Mouse (Mus musculus): ENCODE data around the gene C130050O18Rik.

- TF ChIP-seq CHD2 (IDR thresholded peaks at IDR 0.05; ENCODE audit: low read length) (no peak), POLR2A (IDR thresholded peaks at IDR 0.05; ENCODE audit: control insufficient read depth in 1 of 2, insufficient read depth in 1 of 2, low read depth in 1 of 2, low read length in 2 of 2, poor library complexity in 1 of 2) (no peak), TAL1 (IDR thresholded peaks at IDR 0.05; ENCODE audit: low read length) (no peak), JUND (IDR thresholded peaks at IDR 0.05; ENCODE audit: low read depth, low read length) (no peak), EP300 (IDR thresholded peaks at IDR 0.05; ENCODE audit: low read depth in 1 of 2, low read length in 2 of 2) (no peak), CTCF (IDR thresholded peaks at IDR 0.05 in 2 of 3, conservative IDR thresholded peaks at IDR 0.05 in 1 of 3; ENCODE audit: control insufficient read depth in 1 of 3, insufficient read depth in 1 of 3, low read depth in 2 of 3, low read length in 3 of 3, poor library complexity in 1 of 3, severe bottlenecking in 1 of 3) (no peak)
These were observed 39.3 kb upstream of the C130050O18Rik start for GRCm38 (mm10) chr5:139365827-139366226.
